Mouse (Mus musculus): ENCODE data around the gene E130208F15Rik. TPM values are rescaled to one million over a fixed set of nuclear protein-coding genes. Genes with fewer than 3 reads are reported as not detected.

The E130208F15Rik gene
- polyA plus RNA-seq, 1 experiment from 2014 or later = 0.60 TPM

GRCm38 (mm10) chr7:30289071-30289713 is 32.3 kb upstream of the E130208F15Rik start:
- peaks cover 21% of the 10 kb centered on the region for H3K4me1 ChIP-seq

GRCm38 (mm10) chr7:30289714-30290399 is 31.7 kb upstream of the E130208F15Rik start:
- peak; percentile 59 for ATAC-seq (ENCODE audit: insufficient number of reproducible peaks, low FRiP score, low TSS enrichment, low read depth)
- no peaks in the 10 kb centered on the region for H3K27me3 ChIP-seq
- peaks cover 21% of the 10 kb centered on the region for H3K4me1 ChIP-seq
- H3K9ac ChIP-seq = no peak overlapping the region
- no peaks in the 10 kb centered on the region for H3K9me3 ChIP-seq (replicated peaks)
- no peak overlapping the region for H3K4me3 ChIP-seq (replicated peaks)
- 42% methylated on average over 10 of the region's 10 CpGs for WGBS
- peaks cover 10% of the 10 kb centered on the region; the same call in 1 of the 2 replicates for H3K36me3 ChIP-seq
- no peak overlapping the region for H3K4me2 ChIP-seq (replicated peaks)
- H3K27ac ChIP-seq (replicated peaks) = 0 out of 2 replicates have a peak overlapping the region, but pooled peaks have one; percentile 9

More at GRCm38 (mm10) chr7:30289071-30289713, 32.3 kb upstream of the E130208F15Rik start:
- Histone ChIP-seq H3K9me3 (replicated peaks) (no peaks in the 10 kb centered on the region), H3K27me3 (no peaks in the 10 kb centered on the region), H3K4me3 (replicated peaks) (no peak overlapping the region), H3K4me2 (replicated peaks) (no peak overlapping the region), H3K27ac (replicated peaks) (0 out of 2 replicates have a peak overlapping the region, but pooled peaks have one; percentile 9), H3K36me3 (peaks cover 4% of the 10 kb centered on the region; the same call in 1 of the 2 replicates), H3K9ac (no peak overlapping the region)
- ATAC-seq (ENCODE audit: insufficient number of reproducible peaks, low FRiP score, low TSS enrichment, low read depth) = no peak
- WGBS = 52% methylated on average over 7 of the region's 7 CpGs

GRCm38 (mm10) chr7:30291215-30292131 is 30.1 kb upstream of the E130208F15Rik start, which contains the start of gene Clip3:
Gene Clip3, plus strand, starts transcription at chr7:30291728.
- Histone ChIP-seq H3K9me3 (replicated peaks) (no peaks in the 10 kb centered on the region), H3K27me3 (no peaks in the 10 kb centered on the region), H3K9ac (peak within 1 kb of the TSS; percentile 69), H3K4me1 (peaks cover 21% of the 10 kb centered on the region), H3K4me2 (replicated peaks) (peak within 1 kb of the TSS; percentile 78), H3K27ac (replicated peaks) (peak within 1 kb of the TSS; percentile 71), H3K36me3 (peaks cover 14% of the 10 kb centered on the region), H3K4me3 (replicated peaks) (peak within 1 kb of the TSS; percentile 75)
- ATAC-seq (ENCODE audit: insufficient number of reproducible peaks, low FRiP score, low TSS enrichment, low read depth) = peak; percentile 76
- WGBS = 6% methylated on average over 35 of the region's 35 CpGs

GRCm38 (mm10) chr7:30293795-30294194 is 27.7 kb upstream of the E130208F15Rik start:
- H3K9me3 ChIP-seq (replicated peaks) = no peaks in the 10 kb centered on the region
- no peak overlapping the region for H3K9ac ChIP-seq
- H3K27me3 ChIP-seq = no peaks in the 10 kb centered on the region
- H3K4me3 ChIP-seq (replicated peaks) = no peak overlapping the region
- H3K36me3 ChIP-seq = peaks cover 37% of the 10 kb centered on the region
- ATAC-seq (ENCODE audit: insufficient number of reproducible peaks, low FRiP score, low TSS enrichment, low read depth) = no peak
- 73% methylated on average over 13 of the region's 13 CpGs for WGBS
- peaks cover 21% of the 10 kb centered on the region for H3K4me1 ChIP-seq
- H3K4me2 ChIP-seq (replicated peaks) = no peak overlapping the region
- H3K27ac ChIP-seq (replicated peaks) = no peak overlapping the region

- Histone ChIP-seq H3K27me3 (no peaks in the 10 kb centered on the region), H3K27ac (replicated peaks) (no peak overlapping the region), H3K9ac (no peak overlapping the region), H3K4me1 (peaks cover 21% of the 10 kb centered on the region), H3K4me3 (replicated peaks) (no peak overlapping the region), H3K36me3 (peaks cover 42% of the 10 kb centered on the region), H3K9me3 (replicated peaks) (no peaks in the 10 kb centered on the region), H3K4me2 (replicated peaks) (no peak overlapping the region)
- WGBS = 92% methylated on average over 5 of the region's 5 CpGs
- ATAC-seq (ENCODE audit: insufficient number of reproducible peaks, low FRiP score, low TSS enrichment, low read depth) = no peak
These were observed 27.2 kb upstream of the E130208F15Rik start for GRCm38 (mm10) chr7:30294296-30294695.

GRCm38 (mm10) chr7:30295103-30295502 is 26.4 kb upstream of the E130208F15Rik start:
- H3K27me3 ChIP-seq = no peaks in the 10 kb centered on the region
- 55% methylated on average over 10 of the region's 10 CpGs for WGBS
- no peak for ATAC-seq (ENCODE audit: insufficient number of reproducible peaks, low FRiP score, low TSS enrichment, low read depth)
- H3K9ac ChIP-seq = no peak overlapping the region
- no peak overlapping the region for H3K27ac ChIP-seq (replicated peaks)
- peaks cover 21% of the 10 kb centered on the region for H3K4me1 ChIP-seq
- peaks cover 50% of the 10 kb centered on the region for H3K36me3 ChIP-seq
- H3K4me2 ChIP-seq (replicated peaks) = no peak overlapping the region
- H3K9me3 ChIP-seq (replicated peaks) = no peaks in the 10 kb centered on the region
- H3K4me3 ChIP-seq (replicated peaks) = no peak overlapping the region

- Histone ChIP-seq H3K36me3 (peaks cover 64% of the 10 kb centered on the region), H3K27ac (replicated peaks) (no peak overlapping the region), H3K27me3 (no peaks in the 10 kb centered on the region), H3K4me1 (peaks cover 12% of the 10 kb centered on the region), H3K4me2 (replicated peaks) (no peak overlapping the region), H3K4me3 (replicated peaks) (no peak overlapping the region), H3K9ac (no peak overlapping the region), H3K9me3 (replicated peaks) (no peaks in the 10 kb centered on the region)
- ATAC-seq (ENCODE audit: insufficient number of reproducible peaks, low FRiP score, low TSS enrichment, low read depth) = no peak
- WGBS = 90% methylated on average over 15 of the region's 15 CpGs
These were observed 24.7 kb upstream of the E130208F15Rik start for GRCm38 (mm10) chr7:30296816-30297215.

GRCm38 (mm10) chr7:30297266-30297665 is 24.3 kb upstream of the E130208F15Rik start:
- 81% methylated on average over 16 of the region's 16 CpGs for WGBS
- no peak overlapping the region for H3K4me3 ChIP-seq (replicated peaks)

GRCm38 (mm10) chr7:30300914-30301313 is 20.6 kb upstream of the E130208F15Rik start:
- 52% methylated on average over 3 of the region's 3 CpGs for WGBS
- no peak overlapping the region for H3K27ac ChIP-seq (replicated peaks)
- no peaks in the 10 kb centered on the region for H3K27me3 ChIP-seq
- no peak for ATAC-seq (ENCODE audit: insufficient number of reproducible peaks, low FRiP score, low TSS enrichment, low read depth)
- H3K9me3 ChIP-seq (replicated peaks) = no peaks in the 10 kb centered on the region
- no peak overlapping the region for H3K4me3 ChIP-seq (replicated peaks)
- H3K36me3 ChIP-seq = peaks cover 82% of the 10 kb centered on the region
- no peak overlapping the region for H3K4me2 ChIP-seq (replicated peaks)
- H3K9ac ChIP-seq = no peak overlapping the region
- H3K4me1 ChIP-seq = no peaks in the 10 kb centered on the region

More at GRCm38 (mm10) chr7:30297266-30297665, 24.3 kb upstream of the E130208F15Rik start:
- no peak overlapping the region for H3K27ac ChIP-seq (replicated peaks)
- ATAC-seq (ENCODE audit: insufficient number of reproducible peaks, low FRiP score, low TSS enrichment, low read depth) = no peak
- H3K4me1 ChIP-seq = peaks cover 8% of the 10 kb centered on the region; the same call in 1 of the 2 replicates
- H3K9me3 ChIP-seq (replicated peaks) = no peaks in the 10 kb centered on the region
- H3K4me2 ChIP-seq (replicated peaks) = no peak overlapping the region
- H3K27me3 ChIP-seq = no peaks in the 10 kb centered on the region
- no peak overlapping the region for H3K9ac ChIP-seq
- peaks cover 69% of the 10 kb centered on the region for H3K36me3 ChIP-seq

- Histone ChIP-seq H3K36me3 (peaks cover 45% of the 10 kb centered on the region), H3K27ac (replicated peaks) (no peak overlapping the region), H3K9ac (no peak overlapping the region), H3K27me3 (no peaks in the 10 kb centered on the region), H3K9me3 (replicated peaks) (no peaks in the 10 kb centered on the region), H3K4me1 (peaks cover 21% of the 10 kb centered on the region), H3K4me2 (replicated peaks) (no peak overlapping the region), H3K4me3 (replicated peaks) (no peak overlapping the region)
- ATAC-seq (ENCODE audit: insufficient number of reproducible peaks, low FRiP score, low TSS enrichment, low read depth) = no peak
- 91% methylated on average over 16 of the region's 16 CpGs for WGBS
These were observed 15.3 kb upstream of the E130208F15Rik start for GRCm38 (mm10) chr7:30306083-30306779.
